Mouse (Mus musculus): ENCODE results near the gene Rasa4.

DNA sequence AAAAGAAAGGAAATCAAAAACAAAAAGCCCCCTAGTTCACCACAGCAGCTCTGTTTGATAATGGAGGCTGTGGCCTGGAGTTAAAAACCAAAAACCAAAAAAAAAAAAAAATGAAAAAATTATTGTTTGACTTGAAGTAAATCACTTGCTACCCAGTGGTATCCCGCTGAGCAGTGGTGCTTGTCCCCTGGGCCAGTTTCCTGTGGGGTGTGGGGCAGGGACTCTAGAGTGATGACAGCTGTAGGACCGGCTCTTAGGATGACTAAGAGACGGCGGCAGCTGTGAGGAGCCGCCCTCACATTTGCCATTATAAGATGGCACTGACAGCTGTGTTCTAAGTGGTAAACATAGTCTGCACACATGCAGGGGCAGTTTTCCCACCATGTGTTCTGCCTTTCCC lies 71.7 kb downstream of the Rasa4 start:
- TF ChIP-seq POLR2A (IDR thresholded peaks at IDR 0.05; ENCODE audit: low read depth, low read length) (no peak), CTCF (IDR thresholded peaks at IDR 0.05; ENCODE audit: borderline replicate concordance, insufficient read depth, low read length) (no peak)
